Mouse (Mus musculus) small intestine, adult 2 months (tissue): ENCODE measurements around the gene Adat3. TPM values are rescaled to one million over a fixed set of nuclear protein-coding genes. Genes with fewer than 3 reads are reported as not detected.

ENCODE experiments used
- H3K27ac ChIP-seq: fragments of 200-500 bp; 2 replicates; pipeline ENCODE4 v1.5.1; 2012; ENCODE audit warnings: low read depth, low read length, control low read depth, inconsistent platforms; ENCODE audit not compliant: insufficient read depth
- H3K27me3 ChIP-seq: fragments of 200-500 bp; 2 replicates; pipeline ENCODE4 v1.6.1; 2012; ENCODE audit warnings: mild to moderate bottlenecking, moderate library complexity, low read length, inconsistent platforms; ENCODE audit not compliant: control insufficient read depth, insufficient read depth
- H3K36me3 ChIP-seq: fragments of 200-500 bp; 2 replicates; pipeline ENCODE4 v1.6.1; 2012; ENCODE audit warnings: mild to moderate bottlenecking, low read length, control low read depth, inconsistent platforms; ENCODE audit not compliant: control insufficient read depth, insufficient read depth
- H3K4me1 ChIP-seq: fragments of 200-500 bp; 2 replicates; pipeline ENCODE4 v1.6.1; 2012; ENCODE audit warnings: low read length, inconsistent platforms, mixed read lengths; ENCODE audit not compliant: control insufficient read depth, insufficient read depth, insufficient read length
- H3K4me3 ChIP-seq: fragments of 200-500 bp; 2 replicates; pipeline ENCODE4 v1.5.1; 2012; ENCODE audit warnings: low read depth, mild to moderate bottlenecking, control low read depth, inconsistent platforms, low read length, moderate library complexity
- CTCF ChIP-seq: fragments of 200-500 bp; IDR thresholded peaks from 2 replicates; pipeline ENCODE4 v1.5.1; 2012; ENCODE audit warnings: low read depth, mild to moderate bottlenecking, control low read depth, inconsistent platforms, low read length, moderate library complexity, mixed read lengths; ENCODE audit not compliant: insufficient replicate concordance, insufficient read length; ENCODE audit errors: extremely low read depth
- POLR2A ChIP-seq: fragments of 200-500 bp; IDR thresholded peaks from 2 replicates; pipeline ENCODE4 v1.6.1; 2012; ENCODE audit warnings: low read depth, mild to moderate bottlenecking, control low read depth, inconsistent platforms, low read length, moderate library complexity
- WGBS: fragments of 180-500 bp; shearing (Covaris S2); methylation state at CpG from one replicate; pipeline ENCODE4 v1.1.7; 2018; 5-methylcytosine and 5-hydroxymethylcytosine counted together
- polyA plus RNA-seq: library from polyadenylated mRNA; depleted of rRNA; stranded (reverse); fragments of >200 nt; gene quantifications from 2 replicates; pipeline ENCODE4 v1.2.3, GENCODE M21; 2012

The Adat3 gene
- polyA plus RNA-seq, 1 experiment = 23.9 TPM

DNA sequence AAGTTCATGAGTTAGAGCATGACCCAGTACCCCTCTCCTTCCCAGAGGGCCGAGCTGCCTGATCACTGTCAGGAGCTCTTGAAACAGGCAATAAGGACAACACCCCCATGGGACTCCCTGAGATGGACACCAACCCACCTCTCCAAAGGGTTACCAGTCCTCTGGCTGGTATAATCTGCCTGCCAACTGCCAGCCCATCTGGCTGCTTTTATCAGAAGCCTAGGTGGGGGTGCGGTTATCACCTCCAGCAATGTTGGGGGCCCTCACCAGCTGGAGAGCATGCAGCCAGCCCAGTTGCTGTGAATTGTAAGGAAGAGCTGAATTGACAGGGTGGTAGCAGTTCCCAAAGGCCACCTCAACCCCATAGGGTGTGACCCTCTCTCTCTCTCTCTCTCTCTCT, 30.2 kb upstream of the Adat3 start:
- WGBS = 70% methylated on average over 2 of the region's 2 CpGs
- Histone ChIP-seq H3K36me3 (no peaks in the 10 kb centered on the region), H3K27me3 (no peaks in the 10 kb centered on the region), H3K4me3 (no peak overlapping the region), H3K27ac (no peak overlapping the region), H3K4me1 (peaks cover 30% of the 10 kb centered on the region)
- TF ChIP-seq CTCF (no peak), POLR2A (no peak)

DNA sequence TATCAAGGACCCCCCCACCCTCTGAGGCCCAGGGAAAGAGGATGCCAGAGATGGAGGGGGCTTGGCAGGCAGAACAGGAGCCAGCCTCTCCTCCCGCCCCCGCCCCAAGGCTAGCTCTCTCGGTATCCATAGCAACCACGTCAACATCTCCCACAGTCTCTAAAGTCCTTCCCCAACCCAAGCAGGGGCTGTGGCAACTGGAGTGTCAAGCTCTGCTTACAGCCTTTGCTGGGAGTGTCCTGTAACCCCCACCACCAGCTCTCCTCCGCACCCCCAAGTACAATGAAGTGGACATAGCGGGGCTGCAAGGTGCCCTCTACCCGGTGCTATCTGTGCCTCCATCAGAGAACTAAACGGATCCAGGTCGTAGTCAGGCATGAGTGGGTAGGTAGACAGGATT, 28.7 kb upstream of the Adat3 start:
- H3K36me3 ChIP-seq = no peaks in the 10 kb centered on the region

DNA sequence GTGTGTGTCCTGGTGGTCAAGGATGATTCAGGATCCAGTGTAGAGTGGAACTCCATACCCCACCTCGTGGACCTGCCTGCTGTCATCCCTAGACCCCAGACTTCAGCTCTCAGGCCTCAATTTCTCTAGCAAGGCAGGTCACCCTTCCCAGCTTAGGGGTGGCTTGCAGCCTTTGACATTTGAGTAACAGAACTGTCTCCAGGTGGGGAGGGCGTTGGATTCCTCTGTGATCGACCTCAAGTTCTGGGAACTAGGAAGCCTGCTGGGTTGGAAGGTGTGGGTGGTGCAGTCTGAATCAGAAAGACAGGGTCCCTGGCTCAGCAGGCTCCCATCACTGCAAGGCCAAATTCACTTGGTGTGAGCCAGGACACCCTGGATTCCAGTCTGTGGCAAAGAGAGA, 27.8 kb upstream of the Adat3 start:
- no peak overlapping the region for H3K4me3 ChIP-seq
- TF ChIP-seq CTCF (no peak), POLR2A (no peak)
- no peak overlapping the region for H3K27ac ChIP-seq
- H3K36me3 ChIP-seq = no peaks in the 10 kb centered on the region
- WGBS = 75% methylated on average over 3 of the region's 3 CpGs
- no peaks in the 10 kb centered on the region for H3K27me3 ChIP-seq
- peaks cover 32% of the 10 kb centered on the region for H3K4me1 ChIP-seq

More for the DNA sequence above, 28.7 kb upstream of the Adat3 start:
- Histone ChIP-seq H3K27ac (no peak overlapping the region), H3K27me3 (no peaks in the 10 kb centered on the region), H3K4me1 (peaks cover 30% of the 10 kb centered on the region), H3K4me3 (no peak overlapping the region)
- TF ChIP-seq POLR2A = no peak
- TF ChIP-seq CTCF = no peak
- 74% methylated on average over 9 of the region's 9 CpGs for WGBS

GRCm38 (mm10) chr10:80575925-80576324, 26.8 kb upstream of the Adat3 start:
- Histone ChIP-seq H3K4me1 (peaks cover 25% of the 10 kb centered on the region), H3K36me3 (no peaks in the 10 kb centered on the region), H3K27ac (no peak overlapping the region), H3K4me3 (peak overlapping the region; percentile 78), H3K27me3 (no peaks in the 10 kb centered on the region)
- TF ChIP-seq CTCF = no peak
- no peak for TF ChIP-seq POLR2A
- 7% methylated on average over 17 of the region's 17 CpGs for WGBS

DNA sequence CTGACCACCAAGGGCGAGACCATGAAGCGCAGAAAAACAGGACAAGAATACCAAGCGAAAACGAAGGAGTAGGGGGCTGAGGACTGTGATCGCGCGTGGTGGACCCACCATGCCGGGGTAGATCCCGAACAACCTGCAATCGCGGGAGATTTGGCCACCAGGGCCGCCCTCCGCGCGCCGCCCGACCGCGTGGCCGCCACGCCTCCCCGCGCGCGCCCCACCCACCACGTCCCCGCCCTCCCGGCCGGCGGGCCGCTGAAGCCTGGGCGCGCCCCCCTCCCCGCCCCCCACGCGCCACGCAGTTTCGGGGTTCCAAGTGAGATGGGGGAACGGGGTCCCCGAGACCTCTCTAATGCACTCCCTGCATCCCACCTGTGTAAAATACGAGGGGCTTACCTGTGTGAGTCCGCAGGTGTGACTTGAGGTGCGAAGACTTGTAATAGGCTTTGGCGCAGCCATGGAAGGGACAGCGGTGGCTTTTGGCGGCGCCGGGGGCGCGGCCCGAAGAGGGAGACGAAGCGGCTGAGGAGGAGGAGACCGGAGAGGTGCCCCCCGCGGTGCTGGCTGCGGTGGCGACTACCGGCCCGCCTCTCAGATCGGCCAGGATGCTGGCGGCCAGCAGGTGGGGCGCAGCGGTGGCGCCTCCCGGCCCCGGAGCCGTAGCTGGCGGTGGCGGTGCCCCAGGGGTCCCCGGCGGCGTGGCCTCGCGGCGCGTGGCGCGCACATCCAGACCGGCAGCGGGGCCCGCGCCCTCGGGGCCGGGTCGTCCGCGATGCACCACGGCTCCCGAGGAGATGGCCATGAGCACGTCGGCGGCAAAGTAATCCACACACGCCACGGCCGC, 26.1 kb upstream of the Adat3 start:
- TF ChIP-seq CTCF (peak; percentile 29; the same call in 1 of the 2 replicates), POLR2A (no peak)
- Histone ChIP-seq H3K36me3 (no peaks in the 10 kb centered on the region), H3K4me1 (peaks cover 18% of the 10 kb centered on the region), H3K4me3 (peak overlapping the region; percentile 78), H3K27ac (peak overlapping the region; percentile 79), H3K27me3 (no peaks in the 10 kb centered on the region)
- WGBS = 1% methylated on average over 93 of the region's 96 CpGs

GRCm38 (mm10) chr10:80577195-80578130, 25.2 kb upstream of the Adat3 start, which contains the start of gene Klf16:
TSS of gene Klf16 (minus strand) at chr10:80577321.
- Histone ChIP-seq H3K4me3 (peak within 1 kb of the TSS; percentile 78), H3K27ac (peak within 1 kb of the TSS; percentile 89), H3K36me3 (no peaks in the 10 kb centered on the region), H3K4me1 (peaks cover 12% of the 10 kb centered on the region), H3K27me3 (no peaks in the 10 kb centered on the region)
- TF ChIP-seq POLR2A = peak; percentile 30; the same call in 1 of the 2 replicates
- no peak for TF ChIP-seq CTCF
- 2% methylated on average over 90 of the region's 97 CpGs for WGBS
